Mouse (Mus musculus): ENCODE data around the gene Olfr464. TPM values are rescaled to one million over a fixed set of nuclear protein-coding genes. Genes with fewer than 3 reads are reported as not detected.
"Not testable (repeated sequence)": the region's sequence is repeated elsewhere in the genome, so short reads cannot be mapped to it uniquely, and the experiment has no call there.

Gene Olfr464
- polyA plus RNA-seq, 1 experiment: not detected

DNA sequence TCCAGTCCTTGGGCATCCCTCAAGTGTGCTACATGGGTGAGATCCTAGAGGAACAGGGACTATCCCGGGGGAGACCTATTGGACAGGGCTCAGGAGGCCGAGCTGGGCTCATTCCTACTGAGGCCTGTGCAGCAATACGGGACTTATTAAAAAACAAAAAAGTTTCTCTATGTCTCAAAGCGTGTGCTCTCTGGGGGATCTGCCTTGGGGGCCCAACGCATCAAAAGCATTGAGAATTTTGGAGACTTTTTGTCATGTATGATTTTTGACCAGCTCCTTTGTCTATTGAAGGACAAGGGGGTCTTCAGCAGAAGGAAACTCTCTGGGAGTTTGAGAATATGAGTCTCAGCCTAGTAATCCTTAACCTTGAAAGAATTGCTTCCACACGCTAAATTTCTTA lies 28.6 kb downstream of the Olfr464 start, which contains the start of gene Olfr462:
Gene Olfr462 (minus strand): TSS at position 101 of the 400 bp plus-strand sequence.
- no peaks in the 10 kb centered on the region for H3K27me3 ChIP-seq (ENCODE audit: control insufficient read depth, insufficient read depth, low read length)
- H3K36me3 ChIP-seq (ENCODE audit: control insufficient read depth, insufficient read depth, low read length): no peaks in the 10 kb centered on the region
- no peak for TF ChIP-seq POLR2A (IDR thresholded peaks at IDR 0.05; ENCODE audit: control insufficient read depth, low read depth, low read length)
- TF ChIP-seq CTCF (IDR thresholded peaks at IDR 0.05; ENCODE audit: control insufficient read depth, insufficient read depth, insufficient replicate concordance, low read depth, low read length): no peak
- H3K4me1 ChIP-seq (ENCODE audit: control insufficient read depth, insufficient read depth, low read length): no peaks in the 10 kb centered on the region
- no peak within 1 kb of the TSS for H3K4me3 ChIP-seq (ENCODE audit: control insufficient read depth, low read depth, low read length)
- no peak within 1 kb of the TSS for H3K27ac ChIP-seq (ENCODE audit: control insufficient read depth, insufficient read depth, low read depth, low read length)

DNA sequence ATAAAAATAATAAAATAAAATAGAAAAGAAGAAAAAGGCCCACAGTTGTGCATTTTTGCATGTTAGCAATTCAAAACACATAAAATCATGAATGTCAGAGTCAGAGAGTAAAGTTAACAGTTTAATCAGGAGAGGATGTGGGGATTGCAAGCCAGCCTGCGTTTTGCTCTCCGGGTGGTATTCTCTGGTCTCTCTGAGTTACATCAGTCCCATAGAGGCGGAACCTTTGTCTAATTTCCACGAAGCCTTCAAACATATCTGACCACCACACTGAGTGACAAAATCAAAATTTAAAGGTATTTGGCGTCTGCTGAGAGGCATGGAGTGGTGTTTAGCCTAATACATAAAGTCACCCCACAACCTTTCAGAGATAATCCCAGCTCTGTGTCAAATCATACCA lies 35.9 kb downstream of the Olfr464 start:
- Histone ChIP-seq H3K36me3 (ENCODE audit: control insufficient read depth, insufficient read depth, low read length) (no peaks in the 10 kb centered on the region), H3K27me3 (ENCODE audit: control insufficient read depth, insufficient read depth, low read length) (no peaks in the 10 kb centered on the region)
- TF ChIP-seq CTCF (IDR thresholded peaks at IDR 0.05; ENCODE audit: control insufficient read depth, insufficient read depth, insufficient replicate concordance, low read depth, low read length) (no peak), POLR2A (IDR thresholded peaks at IDR 0.05; ENCODE audit: control insufficient read depth, low read depth, low read length) (no peak)

DNA sequence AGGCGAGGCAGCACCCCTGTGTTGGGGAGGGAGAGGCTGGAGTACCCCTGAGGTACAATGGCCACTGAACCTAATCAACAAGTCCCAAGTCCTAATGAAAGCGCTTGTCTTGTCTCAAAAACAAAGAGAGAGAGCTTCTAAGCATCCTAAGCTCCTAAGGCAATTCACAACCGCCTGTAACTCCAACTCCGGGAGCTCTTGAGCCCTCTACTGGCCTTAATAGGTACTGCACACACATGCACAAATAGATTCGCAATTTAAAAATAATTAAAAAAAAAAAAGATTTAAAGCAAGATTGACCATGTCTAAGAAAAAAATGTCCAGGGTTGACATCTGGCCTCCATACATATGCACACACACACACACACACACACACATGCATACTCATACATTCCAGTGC lies 37.3 kb downstream of the Olfr464 start:
- Histone ChIP-seq H3K27me3 (ENCODE audit: control insufficient read depth, insufficient read depth, low read length) (no peaks in the 10 kb centered on the region), H3K27ac (ENCODE audit: control insufficient read depth, insufficient read depth, low read depth, low read length) (no peak overlapping the region), H3K4me1 (ENCODE audit: control insufficient read depth, insufficient read depth, low read length) (no peaks in the 10 kb centered on the region)

More for the DNA sequence above, 35.9 kb downstream of the Olfr464 start:
- Histone ChIP-seq H3K4me1 (ENCODE audit: control insufficient read depth, insufficient read depth, low read length) (no peaks in the 10 kb centered on the region), H3K27ac (ENCODE audit: control insufficient read depth, insufficient read depth, low read depth, low read length) (no peak overlapping the region), H3K4me3 (ENCODE audit: control insufficient read depth, low read depth, low read length) (no peak overlapping the region)

DNA sequence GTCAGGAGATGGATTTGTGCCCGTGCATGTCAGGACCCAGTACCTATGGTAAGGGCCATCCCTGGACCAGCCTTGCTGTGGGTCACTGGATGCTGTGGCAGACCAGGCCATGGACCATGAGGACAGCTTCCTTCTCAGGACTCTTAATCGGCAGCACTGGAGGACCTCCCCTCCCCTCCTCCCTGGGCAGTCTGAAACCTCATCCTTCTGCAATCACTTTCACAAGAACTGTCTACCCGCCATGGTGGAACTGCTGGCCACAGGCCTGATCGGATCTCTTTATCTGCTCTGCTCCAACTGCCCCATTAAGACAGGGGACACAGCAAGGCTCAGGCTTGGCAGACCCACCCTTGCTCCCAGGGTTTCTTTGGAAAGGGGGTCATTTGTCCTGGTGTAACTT lies 39.1 kb downstream of the Olfr464 start:
- H3K27me3 ChIP-seq (ENCODE audit: control insufficient read depth, insufficient read depth, low read length): no peaks in the 10 kb centered on the region
- H3K27ac ChIP-seq (ENCODE audit: control insufficient read depth, insufficient read depth, low read depth, low read length): no peak overlapping the region
- H3K4me1 ChIP-seq (ENCODE audit: control insufficient read depth, insufficient read depth, low read length): no peaks in the 10 kb centered on the region
- H3K4me3 ChIP-seq (ENCODE audit: control insufficient read depth, low read depth, low read length): no peak overlapping the region
- TF ChIP-seq POLR2A (IDR thresholded peaks at IDR 0.05; ENCODE audit: control insufficient read depth, low read depth, low read length) (no peak), CTCF (IDR thresholded peaks at IDR 0.05; ENCODE audit: control insufficient read depth, insufficient read depth, insufficient replicate concordance, low read depth, low read length) (no peak)
- no peaks in the 10 kb centered on the region for H3K36me3 ChIP-seq (ENCODE audit: control insufficient read depth, insufficient read depth, low read length)

More for the DNA sequence above, 37.3 kb downstream of the Olfr464 start:
- TF ChIP-seq CTCF (IDR thresholded peaks at IDR 0.05; ENCODE audit: control insufficient read depth, insufficient read depth, insufficient replicate concordance, low read depth, low read length): no peak
- no peak for TF ChIP-seq POLR2A (IDR thresholded peaks at IDR 0.05; ENCODE audit: control insufficient read depth, low read depth, low read length)
- Histone ChIP-seq H3K36me3 (ENCODE audit: control insufficient read depth, insufficient read depth, low read length) (no peaks in the 10 kb centered on the region), H3K4me3 (ENCODE audit: control insufficient read depth, low read depth, low read length) (no peak overlapping the region)

DNA sequence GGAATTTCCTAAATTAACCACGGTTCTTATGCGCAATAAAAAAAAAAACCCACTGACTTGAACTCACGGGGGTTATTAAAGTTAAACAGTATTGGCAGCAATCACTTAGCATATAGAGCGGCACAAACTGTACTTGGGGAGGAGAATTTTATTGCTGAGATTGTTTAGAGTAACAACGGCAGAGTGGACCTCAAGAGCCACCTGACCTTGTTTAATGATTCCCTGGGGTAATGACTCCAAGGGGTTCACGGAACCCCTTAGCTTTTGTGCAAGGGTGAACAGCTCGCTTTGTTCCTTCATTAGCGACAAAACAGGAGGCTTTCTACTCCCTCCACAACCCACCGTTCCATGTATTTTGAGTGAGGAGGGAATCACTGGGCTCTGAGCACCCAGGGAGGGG lies 40.9 kb downstream of the Olfr464 start:
- Histone ChIP-seq H3K27ac (ENCODE audit: control insufficient read depth, insufficient read depth, low read depth, low read length) (no peak overlapping the region), H3K4me1 (ENCODE audit: control insufficient read depth, insufficient read depth, low read length) (no peaks in the 10 kb centered on the region), H3K4me3 (ENCODE audit: control insufficient read depth, low read depth, low read length) (no peak overlapping the region), H3K36me3 (ENCODE audit: control insufficient read depth, insufficient read depth, low read length) (no peaks in the 10 kb centered on the region), H3K27me3 (ENCODE audit: control insufficient read depth, insufficient read depth, low read length) (no peaks in the 10 kb centered on the region)
- no peak for TF ChIP-seq CTCF (IDR thresholded peaks at IDR 0.05; ENCODE audit: control insufficient read depth, insufficient read depth, insufficient replicate concordance, low read depth, low read length)
- no peak for TF ChIP-seq POLR2A (IDR thresholded peaks at IDR 0.05; ENCODE audit: control insufficient read depth, low read depth, low read length)

DNA sequence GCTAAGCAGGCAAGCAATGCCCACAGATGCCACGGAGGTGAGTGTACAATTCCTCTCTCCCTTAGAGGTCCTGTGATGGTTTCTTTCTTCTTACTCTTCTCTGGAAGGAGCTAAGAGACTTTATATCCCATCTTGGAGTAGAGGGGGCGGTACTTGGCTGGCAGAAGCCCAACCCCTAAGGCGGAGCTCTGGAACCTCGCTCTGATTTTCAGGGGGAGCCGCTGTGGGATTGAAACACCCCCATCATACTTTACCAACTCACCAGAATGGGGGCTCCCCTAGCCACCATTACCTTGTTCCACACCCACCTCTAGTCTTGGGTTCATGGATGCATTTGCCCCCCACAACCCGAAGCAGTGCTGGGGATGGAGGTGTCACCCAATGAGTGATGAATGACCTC lies 45.3 kb downstream of the Olfr464 start, which contains the start of gene Epx:
Gene Epx (minus strand): TSS at position 101 of the 400 bp plus-strand sequence.
- H3K27me3 ChIP-seq (ENCODE audit: control insufficient read depth, insufficient read depth, low read length): no peaks in the 10 kb centered on the region
- TF ChIP-seq POLR2A (IDR thresholded peaks at IDR 0.05; ENCODE audit: control insufficient read depth, low read depth, low read length) (no peak), CTCF (IDR thresholded peaks at IDR 0.05; ENCODE audit: control insufficient read depth, insufficient read depth, insufficient replicate concordance, low read depth, low read length) (no peak)
- H3K4me1 ChIP-seq (ENCODE audit: control insufficient read depth, insufficient read depth, low read length): no peaks in the 10 kb centered on the region
- no peak within 1 kb of the TSS for H3K27ac ChIP-seq (ENCODE audit: control insufficient read depth, insufficient read depth, low read depth, low read length)
- no peak within 1 kb of the TSS for H3K4me3 ChIP-seq (ENCODE audit: control insufficient read depth, low read depth, low read length)
- no peaks in the 10 kb centered on the region for H3K36me3 ChIP-seq (ENCODE audit: control insufficient read depth, insufficient read depth, low read length)

DNA sequence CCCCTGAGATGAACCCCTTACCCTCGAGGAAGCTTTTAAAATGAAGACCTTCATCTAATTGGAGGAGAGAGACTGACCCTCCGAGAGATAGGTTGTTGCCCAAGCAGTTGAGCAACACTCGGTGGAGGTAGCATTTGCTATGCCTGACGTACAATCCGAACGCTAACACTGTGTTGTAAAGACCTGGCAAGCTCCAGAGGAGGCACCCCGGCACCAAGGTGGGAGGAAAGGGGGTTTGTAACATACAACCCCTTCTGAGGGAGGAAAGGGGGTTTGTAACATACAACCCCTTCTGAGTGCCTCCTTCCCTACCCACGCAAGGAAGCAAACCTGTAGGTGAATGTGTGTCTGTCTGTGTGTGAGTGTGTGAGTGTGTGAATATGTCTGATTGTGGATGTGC lies 49.0 kb downstream of the Olfr464 start:
- TF ChIP-seq POLR2A (IDR thresholded peaks at IDR 0.05; ENCODE audit: control insufficient read depth, low read depth, low read length) (no peak), CTCF (IDR thresholded peaks at IDR 0.05; ENCODE audit: control insufficient read depth, insufficient read depth, insufficient replicate concordance, low read depth, low read length) (no peak)
- Histone ChIP-seq H3K4me1 (ENCODE audit: control insufficient read depth, insufficient read depth, low read length) (peaks cover 4% of the 10 kb centered on the region), H3K27me3 (ENCODE audit: control insufficient read depth, insufficient read depth, low read length) (no peaks in the 10 kb centered on the region), H3K27ac (ENCODE audit: control insufficient read depth, insufficient read depth, low read depth, low read length) (no peak overlapping the region), H3K36me3 (ENCODE audit: control insufficient read depth, insufficient read depth, low read length) (no peaks in the 10 kb centered on the region), H3K4me3 (ENCODE audit: control insufficient read depth, low read depth, low read length) (no peak overlapping the region)

DNA sequence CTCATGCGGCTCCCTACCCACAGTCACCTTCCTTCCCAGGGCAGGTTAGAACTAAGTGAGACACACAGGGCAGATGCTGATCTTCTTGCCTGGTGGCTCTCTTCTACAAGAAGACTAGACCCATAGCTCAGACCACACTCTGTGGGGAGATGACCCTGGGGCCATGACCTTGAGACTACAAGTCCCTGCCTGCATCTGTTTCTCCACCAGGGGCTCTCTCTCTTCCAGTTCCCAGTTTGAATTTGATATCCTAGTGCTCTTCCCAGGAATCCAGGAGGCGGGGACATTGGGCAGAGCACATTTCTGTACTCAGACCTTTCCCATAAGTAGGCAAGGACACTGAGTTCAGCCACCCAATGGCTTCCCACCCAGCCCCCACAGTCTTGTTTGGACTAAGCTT lies 50.7 kb downstream of the Olfr464 start:
- TF ChIP-seq CTCF (IDR thresholded peaks at IDR 0.05; ENCODE audit: control insufficient read depth, insufficient read depth, insufficient replicate concordance, low read depth, low read length) (no peak), POLR2A (IDR thresholded peaks at IDR 0.05; ENCODE audit: control insufficient read depth, low read depth, low read length) (no peak)
- Histone ChIP-seq H3K27me3 (ENCODE audit: control insufficient read depth, insufficient read depth, low read length) (no peaks in the 10 kb centered on the region), H3K27ac (ENCODE audit: control insufficient read depth, insufficient read depth, low read depth, low read length) (no peak overlapping the region), H3K4me3 (ENCODE audit: control insufficient read depth, low read depth, low read length) (no peak overlapping the region), H3K36me3 (ENCODE audit: control insufficient read depth, insufficient read depth, low read length) (no peaks in the 10 kb centered on the region), H3K4me1 (ENCODE audit: control insufficient read depth, insufficient read depth, low read length) (peaks cover 4% of the 10 kb centered on the region)

DNA sequence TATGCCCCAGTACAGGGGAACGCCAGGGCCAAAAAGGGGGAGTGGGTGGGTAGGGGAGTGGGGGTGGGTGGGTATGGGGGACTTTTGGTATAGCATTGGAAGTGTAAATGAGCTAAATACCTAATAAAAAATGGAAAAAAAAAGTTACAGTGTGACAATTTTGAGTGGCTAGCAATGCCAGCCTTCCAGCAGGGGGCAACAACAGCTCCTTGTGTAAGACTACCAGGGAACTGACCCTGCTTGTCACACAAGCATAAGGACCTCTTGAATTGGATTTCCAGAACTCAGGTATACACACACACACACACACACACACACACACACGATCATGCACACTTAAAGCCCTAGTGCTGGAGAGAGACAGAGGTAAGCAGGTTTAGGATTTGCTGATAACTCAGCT lies 53.9 kb downstream of the Olfr464 start:
- not testable (repeated sequence) for H3K4me1 ChIP-seq (ENCODE audit: control insufficient read depth, insufficient read depth, low read length); H3K27ac ChIP-seq (ENCODE audit: control insufficient read depth, insufficient read depth, low read depth, low read length); H3K4me3 ChIP-seq (ENCODE audit: control insufficient read depth, low read depth, low read length); H3K36me3 ChIP-seq (ENCODE audit: control insufficient read depth, insufficient read depth, low read length); H3K27me3 ChIP-seq (ENCODE audit: control insufficient read depth, insufficient read depth, low read length)

Measured in testis, adult 2 months (tissue).